Mouse (Mus musculus) lung, postnatal 0 days (tissue): ENCODE results near the gene Ksr2.

Experiments
- CTCF ChIP-seq: IDR thresholded peaks from 2 replicates; pipeline ENCODE4 v1.5.1; 2016; ENCODE audit warnings: antibody characterized with exemption, mild to moderate bottlenecking
- EP300 ChIP-seq: IDR thresholded peaks from 2 replicates; pipeline ENCODE4 v1.6.1; 2016; ENCODE audit warnings: antibody characterized with exemption, mild to moderate bottlenecking, control low read depth

GRCm38 (mm10) chr5:117395834-117396233 is 18.0 kb upstream of the Ksr2 start:
- TF ChIP-seq CTCF (no peak), EP300 (no peak)
